Mouse (Mus musculus): ENCODE data around the gene Arhgap44. TPM values are rescaled to one million over a fixed set of nuclear protein-coding genes. Genes with fewer than 3 reads are reported as not detected.
A peak's percentile ranks its signal among the peaks of the same experiment; 100 is the strongest.

Gene Arhgap44
- polyA plus RNA-seq, 1 experiment from 2014 or later: 3.4 TPM

GRCm38 (mm10) chr11:65016754-65017153 is 146.0 kb downstream of the Arhgap44 start:
- Histone ChIP-seq H3K36me3 (replicated peaks) (no peaks in the 10 kb centered on the region; the same call in 1 of the 2 replicates), H3K4me3 (no peak overlapping the region)
- WGBS: 95% methylated on average over 1 of the region's 1 CpGs

GRCm38 (mm10) chr11:65013906-65014305 is 148.9 kb downstream of the Arhgap44 start:
- no peaks in the 10 kb centered on the region; the same call in 1 of the 2 replicates for H3K36me3 ChIP-seq (replicated peaks)
- WGBS: 76% methylated on average over 6 of the region's 6 CpGs
- no peaks in the 10 kb centered on the region for H3K27me3 ChIP-seq (ENCODE audit: poor library complexity, severe bottlenecking)
- 0 out of 2 replicates have a peak, but pooled peaks cover 4% of the 10 kb centered on the region for H3K4me1 ChIP-seq
- no peaks in the 10 kb centered on the region for H3K9me3 ChIP-seq
- no peak for DNase-seq (ENCODE audit: extremely low spot score, low spot score)
- no peak overlapping the region for H3K4me3 ChIP-seq
- no peak overlapping the region for H3K27ac ChIP-seq

More at GRCm38 (mm10) chr11:65016754-65017153, 146.0 kb downstream of the Arhgap44 start:
- Histone ChIP-seq H3K9me3 (no peaks in the 10 kb centered on the region), H3K4me1 (0 out of 2 replicates have a peak, but pooled peaks cover 4% of the 10 kb centered on the region), H3K27ac (no peak overlapping the region), H3K27me3 (ENCODE audit: poor library complexity, severe bottlenecking) (no peaks in the 10 kb centered on the region)
- no peak for DNase-seq (ENCODE audit: extremely low spot score, low spot score)

GRCm38 (mm10) chr11:65006047-65006446 is 156.7 kb downstream of the Arhgap44 start:
- Histone ChIP-seq H3K27me3 (ENCODE audit: poor library complexity, severe bottlenecking) (no peaks in the 10 kb centered on the region), H3K4me1 (no peaks in the 10 kb centered on the region), H3K36me3 (replicated peaks) (peaks cover 34% of the 10 kb centered on the region), H3K9me3 (no peaks in the 10 kb centered on the region), H3K4me3 (no peak overlapping the region), H3K27ac (no peak overlapping the region)
- WGBS: 90% methylated on average over 4 of the region's 4 CpGs
- DNase-seq (ENCODE audit: extremely low spot score, low spot score): no peak

GRCm38 (mm10) chr11:65004836-65005235 is 157.9 kb downstream of the Arhgap44 start:
- WGBS: 92% methylated on average over 3 of the region's 3 CpGs
- no peak for DNase-seq (ENCODE audit: extremely low spot score, low spot score)
- no peaks in the 10 kb centered on the region for H3K27me3 ChIP-seq (ENCODE audit: poor library complexity, severe bottlenecking)
- H3K27ac ChIP-seq: no peak overlapping the region
- H3K9me3 ChIP-seq: no peaks in the 10 kb centered on the region
- H3K4me3 ChIP-seq: no peak overlapping the region
- H3K36me3 ChIP-seq (replicated peaks): peaks cover 46% of the 10 kb centered on the region
- no peaks in the 10 kb centered on the region for H3K4me1 ChIP-seq

DNA sequence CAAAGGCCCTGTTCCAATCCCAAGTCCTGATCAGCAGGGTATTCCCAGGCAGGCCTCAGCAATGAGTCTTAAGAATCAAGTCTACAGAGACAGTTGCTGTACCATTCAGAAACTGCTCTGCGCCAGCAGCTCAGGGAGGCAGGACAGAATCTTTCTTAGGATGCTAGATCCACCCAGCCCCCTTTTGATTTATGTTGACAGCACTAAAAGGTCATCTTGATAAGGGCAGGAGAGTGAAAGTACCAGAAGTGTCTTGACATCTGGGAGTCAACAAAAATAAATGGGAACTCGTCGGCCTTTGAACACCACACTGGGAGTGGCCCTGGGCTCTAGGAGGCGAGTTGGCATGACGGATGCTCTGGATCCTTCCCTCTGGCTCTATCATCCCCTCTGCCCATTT is 159.2 kb downstream of the Arhgap44 start:
- 94% methylated on average over 5 of the region's 5 CpGs for WGBS
- peaks cover 58% of the 10 kb centered on the region for H3K36me3 ChIP-seq (replicated peaks)

GRCm38 (mm10) chr11:65001729-65002128 is 161.0 kb downstream of the Arhgap44 start:
- Histone ChIP-seq H3K9me3 (no peaks in the 10 kb centered on the region), H3K27ac (no peak overlapping the region), H3K4me3 (no peak overlapping the region), H3K4me1 (no peaks in the 10 kb centered on the region), H3K27me3 (ENCODE audit: poor library complexity, severe bottlenecking) (no peaks in the 10 kb centered on the region), H3K36me3 (replicated peaks) (peaks cover 77% of the 10 kb centered on the region)
- DNase-seq (ENCODE audit: extremely low spot score, low spot score): no peak
- WGBS: 95% methylated on average over 14 of the region's 14 CpGs

More for the DNA sequence above, 159.2 kb downstream of the Arhgap44 start:
- H3K27me3 ChIP-seq (ENCODE audit: poor library complexity, severe bottlenecking): no peaks in the 10 kb centered on the region
- no peaks in the 10 kb centered on the region for H3K4me1 ChIP-seq
- no peak overlapping the region for H3K27ac ChIP-seq
- H3K9me3 ChIP-seq: no peaks in the 10 kb centered on the region
- no peak for DNase-seq (ENCODE audit: extremely low spot score, low spot score)
- H3K4me3 ChIP-seq: no peak overlapping the region

DNA sequence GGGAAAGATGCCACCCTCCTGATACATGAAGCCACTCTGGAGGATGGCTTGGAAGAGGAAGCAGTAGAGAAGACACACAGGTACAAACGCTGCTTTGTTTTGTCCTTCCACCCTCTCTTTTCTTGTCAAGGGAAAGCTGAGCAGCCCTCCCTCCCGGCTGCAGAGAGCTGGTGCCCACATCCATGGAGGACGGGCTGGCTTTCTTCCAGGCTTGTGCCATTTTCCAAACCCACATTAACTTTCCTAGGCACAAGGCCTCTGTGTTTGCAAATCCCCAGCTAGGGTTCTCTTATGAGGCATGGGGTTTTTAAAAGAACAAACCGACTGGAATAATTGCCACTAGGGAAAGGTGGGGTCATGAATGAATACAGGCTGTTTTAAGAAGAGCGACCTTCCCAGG is 163.1 kb downstream of the Arhgap44 start:
- H3K4me3 ChIP-seq: no peak overlapping the region
- peaks cover 91% of the 10 kb centered on the region for H3K36me3 ChIP-seq (replicated peaks)
- H3K9me3 ChIP-seq: no peaks in the 10 kb centered on the region
- H3K27ac ChIP-seq: no peak overlapping the region
- no peaks in the 10 kb centered on the region for H3K27me3 ChIP-seq (ENCODE audit: poor library complexity, severe bottlenecking)
- 76% methylated on average over 5 of the region's 5 CpGs for WGBS
- no peaks in the 10 kb centered on the region for H3K4me1 ChIP-seq
- DNase-seq (ENCODE audit: extremely low spot score, low spot score): no peak

- peaks cover 93% of the 10 kb centered on the region for H3K36me3 ChIP-seq (replicated peaks)
Observed at GRCm38 (mm10) chr11:64998439-64998838, 164.3 kb downstream of the Arhgap44 start.

GRCm38 (mm10) chr11:64988556-64988955 is 174.2 kb downstream of the Arhgap44 start:
- Histone ChIP-seq H3K9me3 (no peaks in the 10 kb centered on the region), H3K4me1 (no peaks in the 10 kb centered on the region), H3K27ac (no peak overlapping the region), H3K36me3 (replicated peaks) (peaks cover 100% of the 10 kb centered on the region), H3K27me3 (ENCODE audit: poor library complexity, severe bottlenecking) (no peaks in the 10 kb centered on the region), H3K4me3 (no peak overlapping the region)
- DNase-seq (ENCODE audit: extremely low spot score, low spot score): no peak
- WGBS: 91% methylated on average over 2 of the region's 2 CpGs

More at GRCm38 (mm10) chr11:64998439-64998838, 164.3 kb downstream of the Arhgap44 start:
- Histone ChIP-seq H3K27ac (no peak overlapping the region), H3K4me3 (no peak overlapping the region), H3K4me1 (no peaks in the 10 kb centered on the region), H3K9me3 (no peaks in the 10 kb centered on the region), H3K27me3 (ENCODE audit: poor library complexity, severe bottlenecking) (no peaks in the 10 kb centered on the region)
- DNase-seq (ENCODE audit: extremely low spot score, low spot score): no peak
- 91% methylated on average over 3 of the region's 3 CpGs for WGBS

- Histone ChIP-seq H3K36me3 (replicated peaks) (peaks cover 42% of the 10 kb centered on the region), H3K9me3 (no peaks in the 10 kb centered on the region), H3K27me3 (ENCODE audit: poor library complexity, severe bottlenecking) (no peaks in the 10 kb centered on the region), H3K27ac (peak overlapping the region; percentile 84), H3K4me1 (peaks cover 22% of the 10 kb centered on the region), H3K4me3 (peak overlapping the region; percentile 95)
- no peak for DNase-seq (ENCODE audit: extremely low spot score, low spot score)
- 17% methylated on average over 9 of the region's 9 CpGs for whole genome bisulfite sequencing
Observed at GRCm38 (mm10) chr11:64979489-64979845, 183.3 kb downstream of the Arhgap44 start.

- Histone ChIP-seq H3K36me3 (replicated peaks) (peaks cover 36% of the 10 kb centered on the region), H3K27me3 (ENCODE audit: poor library complexity, severe bottlenecking) (no peaks in the 10 kb centered on the region), H3K4me1 (peaks cover 22% of the 10 kb centered on the region), H3K9me3 (no peaks in the 10 kb centered on the region), H3K4me3 (peak within 1 kb of the TSS; percentile 95), H3K27ac (peak within 1 kb of the TSS; percentile 84)
- WGBS: under 1% methylated on average over 65 of the region's 65 CpGs
- peak; percentile 95 for DNase-seq (ENCODE audit: extremely low spot score, low spot score)
Observed at GRCm38 (mm10) chr11:64978720-64979488, 183.9 kb downstream of the Arhgap44 start, which contains the start of gene Elac2. Gene Elac2, plus strand, starts transcription at chr11:64979038.

- Histone ChIP-seq H3K27me3 (ENCODE audit: poor library complexity, severe bottlenecking) (peaks cover 21% of the 10 kb centered on the region), H3K4me3 (no peak overlapping the region), H3K4me1 (peaks cover 9% of the 10 kb centered on the region), H3K27ac (no peak overlapping the region), H3K36me3 (replicated peaks) (no peaks in the 10 kb centered on the region), H3K9me3 (no peaks in the 10 kb centered on the region)
- WGBS: 72% methylated on average over 2 of the region's 2 CpGs
- DNase-seq (ENCODE audit: extremely low spot score, low spot score): no peak
Observed at GRCm38 (mm10) chr11:64972418-64972817, 190.3 kb downstream of the Arhgap44 start.

DNA sequence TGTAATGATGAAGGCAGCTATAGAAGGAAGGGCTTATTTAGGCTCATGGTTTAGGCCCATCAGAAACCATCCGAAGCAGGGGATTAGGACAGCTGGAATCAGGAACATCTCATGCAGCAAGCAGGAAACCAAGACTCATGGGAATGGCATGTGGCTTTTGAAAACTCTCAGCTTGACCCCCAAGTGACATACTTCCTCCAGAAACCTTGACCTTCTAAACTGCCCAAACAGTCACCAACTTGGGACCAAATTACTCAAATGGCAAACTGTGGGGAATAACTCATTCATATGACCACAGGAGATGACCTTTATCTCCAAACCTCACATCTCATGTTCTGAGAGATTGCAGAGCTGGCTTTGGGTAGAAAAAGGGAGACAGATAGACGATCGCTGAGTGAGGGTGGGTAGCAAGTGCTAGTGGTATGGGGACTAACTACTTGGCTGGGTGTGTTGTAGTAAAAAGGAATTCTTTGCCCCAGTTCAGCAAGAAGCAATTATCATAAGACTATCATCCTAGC is 191.2 kb downstream of the Arhgap44 start:
- Histone ChIP-seq H3K27me3 (ENCODE audit: poor library complexity, severe bottlenecking) (peaks cover 21% of the 10 kb centered on the region), H3K36me3 (replicated peaks) (no peaks in the 10 kb centered on the region), H3K4me1 (peaks cover 9% of the 10 kb centered on the region), H3K27ac (no peak overlapping the region), H3K9me3 (no peaks in the 10 kb centered on the region), H3K4me3 (no peak overlapping the region)
- DNase-seq (ENCODE audit: extremely low spot score, low spot score): no peak
- 86% methylated on average over 3 of the region's 3 CpGs for WGBS
